Mouse (Mus musculus) heart, adult 10 weeks (tissue): Measurements from ENCODE around the gene Tomm34. TPM values are rescaled to one million over a fixed set of nuclear protein-coding genes. Genes with fewer than 3 reads are reported as not detected.

Experiments
- polyA plus RNA-seq: library from polyadenylated mRNA; stranded (reverse); fragments of 350-450 nt; fragmentation: Illumina TruSeq; extraction: RNeasy Lipid Tissue Mini Kit (QIAGEN cat#74804); gene quantifications from one replicate; pipeline ENCODE4 v1.2.3, GENCODE M21; 2014; ENCODE audit warnings: low read depth, low replicate concordance

The Tomm34 gene
- polyA plus RNA-seq, result 25.8 TPM

GRCm38 (mm10) chr2:164070765-164071436, at the start of gene Tomm34:
Tomm34 (minus strand) TSS chr2:164071169.

GRCm38 (mm10) chr2:164070142-164070764, 716 bp downstream of the Tomm34 start, which contains the start of gene Stk4:
Stk4 (plus strand) TSS chr2:164070322.

GRCm38 (mm10) chr2:164025150-164025549, 45.8 kb downstream of the Tomm34 start, which contains the start of gene Pabpc1l:
Pabpc1l (plus strand) TSS chr2:164025450.

Other genes with a start within 250 kb of the Tomm34 start
- not detected for gene Kcnk15, start 217.5 kb downstream of the Tomm34 start, polyA plus RNA-seq
- gene Rims4, start 152.5 kb downstream of the Tomm34 start, polyA plus RNA-seq, result 0.63 TPM
- gene Ywhab, start 76.2 kb downstream of the Tomm34 start, polyA plus RNA-seq, result 68.5 TPM
- gene Pabpc1l, start 45.7 kb downstream of the Tomm34 start, polyA plus RNA-seq, result 0.89 TPM
- 10.6 TPM for gene Stk4, start 847 bp downstream of the Tomm34 start, polyA plus RNA-seq
- gene Kcns1, start 99.9 kb upstream of the Tomm34 start, polyA plus RNA-seq, result not detected
- not detected for gene Wfdc5, start 111.6 kb upstream of the Tomm34 start, polyA plus RNA-seq
- not detected for gene Wfdc12, start 119.4 kb upstream of the Tomm34 start, polyA plus RNA-seq
- not detected for gene Wfdc15a, start 129.0 kb upstream of the Tomm34 start, polyA plus RNA-seq
- gene Wfdc15b, start 150.5 kb upstream of the Tomm34 start, polyA plus RNA-seq, result not detected
- gene Svs2, start 167.3 kb upstream of the Tomm34 start, polyA plus RNA-seq, result not detected
- not detected for gene Svs3b, start 185.5 kb upstream of the Tomm34 start, polyA plus RNA-seq
- gene Svs4, start 207.3 kb upstream of the Tomm34 start, polyA plus RNA-seq, result not detected
- gene Svs3a, start 218.1 kb upstream of the Tomm34 start, polyA plus RNA-seq, result not detected
- gene Svs6, start 245.6 kb upstream of the Tomm34 start, polyA plus RNA-seq, result not detected